Mouse (Mus musculus) stomach, embryonic 15.5 days (tissue): ENCODE results near the gene Inpp5a. TPM values are rescaled to one million over a fixed set of nuclear protein-coding genes. Genes with fewer than 3 reads are reported as not detected.
A peak's percentile ranks its signal among the peaks of the same experiment; 100 is the strongest.

Experiments used
- ATAC-seq: fragments of 200-750 bp; cut with Nextera tagmentation; 2 replicates; pipeline ENCODE4 v1.8.0; 2017; ENCODE audit warnings: low read depth, moderate number of reproducible peaks, moderate TSS enrichment; ENCODE audit not compliant: insufficient read depth, low FRiP score
- H3K27ac ChIP-seq: fragments of 300-500 bp; sonication (generic); 2 replicates; pipeline ENCODE4 v1.5.1; 2015; ENCODE audit warnings: mild to moderate bottlenecking, inconsistent platforms
- H3K27me3 ChIP-seq: fragments of 300-500 bp; sonication (generic); replicated peaks from 2 replicates; pipeline ENCODE4 v1.6.1; 2015; ENCODE audit warnings: inconsistent platforms
- H3K36me3 ChIP-seq: fragments of 300-500 bp; sonication (generic); 2 replicates; pipeline ENCODE4 v1.6.1; 2015; ENCODE audit warnings: inconsistent platforms
- H3K4me1 ChIP-seq: fragments of 300-500 bp; sonication (generic); 2 replicates; pipeline ENCODE4 v1.6.1; 2015; ENCODE audit warnings: inconsistent platforms
- H3K4me2 ChIP-seq: fragments of 300-500 bp; sonication (generic); 2 replicates; pipeline ENCODE4 v1.6.1; 2015; ENCODE audit warnings: mild to moderate bottlenecking, inconsistent platforms
- H3K4me3 ChIP-seq: fragments of 300-500 bp; sonication (generic); replicated peaks from 2 replicates; pipeline ENCODE4 v1.5.1; 2015; ENCODE audit warnings: inconsistent platforms
- H3K9ac ChIP-seq: fragments of 300-500 bp; sonication (generic); 2 replicates; pipeline ENCODE4 v1.6.1; 2015; ENCODE audit warnings: inconsistent platforms
- H3K9me3 ChIP-seq: fragments of 300-500 bp; sonication (generic); 2 replicates; pipeline ENCODE4 v1.6.1; 2016; ENCODE audit warnings: inconsistent platforms
- WGBS: fragments of 180-500 bp; shearing (Covaris S2); methylation state at CpG from one replicate; pipeline ENCODE4 v1.1.7; 2015; 5-methylcytosine and 5-hydroxymethylcytosine counted together
- polyA plus RNA-seq: library from polyadenylated mRNA; unstranded; fragments of >200 nt; fragmentation: Nextera tagmentation; extraction: Ambion mirVana; gene quantifications from 2 replicates; pipeline ENCODE4 v1.2.1, GENCODE M21; 2015

The Inpp5a gene
- polyA plus RNA-seq, 1 experiment from 2014 or later, result 35.0 TPM

GRCm38 (mm10) chr7:139362514-139362913, 26.4 kb upstream of the Inpp5a start:
- Histone ChIP-seq H3K27me3 (no peaks in the 10 kb centered on the region), H3K27ac (no peak overlapping the region), H3K4me2 (no peak overlapping the region), H3K36me3 (no peaks in the 10 kb centered on the region), H3K4me3 (no peak overlapping the region), H3K9ac (no peak overlapping the region), H3K9me3 (no peaks in the 10 kb centered on the region), H3K4me1 (peaks cover 33% of the 10 kb centered on the region)
- 91% methylated on average over 3 of the region's 3 CpGs for WGBS
- ATAC-seq, result no peak

GRCm38 (mm10) chr7:139363281-139364004, 25.5 kb upstream of the Inpp5a start:
- Histone ChIP-seq H3K9me3 (no peaks in the 10 kb centered on the region), H3K4me2 (no peak overlapping the region), H3K4me1 (peaks cover 39% of the 10 kb centered on the region), H3K27ac (peak overlapping the region; percentile 81), H3K4me3 (no peak overlapping the region), H3K27me3 (no peaks in the 10 kb centered on the region), H3K36me3 (no peaks in the 10 kb centered on the region), H3K9ac (no peak overlapping the region)
- peak; percentile 3; the same call in 1 of the 2 replicates for ATAC-seq
- WGBS, result 54% methylated on average over 13 of the region's 13 CpGs

- no peaks in the 10 kb centered on the region for H3K36me3 ChIP-seq
- no peaks in the 10 kb centered on the region for H3K27me3 ChIP-seq
- no peaks in the 10 kb centered on the region for H3K9me3 ChIP-seq
- H3K4me2 ChIP-seq, result peak overlapping the region; percentile 39
- peak; percentile 61 for ATAC-seq
- H3K4me3 ChIP-seq, result no peak overlapping the region
- H3K4me1 ChIP-seq, result peaks cover 45% of the 10 kb centered on the region
- peak overlapping the region; percentile 81 for H3K27ac ChIP-seq
- 3% methylated on average over 9 of the region's 9 CpGs for WGBS
- no peak overlapping the region for H3K9ac ChIP-seq
Observed at GRCm38 (mm10) chr7:139364005-139364557, 24.8 kb upstream of the Inpp5a start.

GRCm38 (mm10) chr7:139364936-139365830, 23.7 kb upstream of the Inpp5a start:
- H3K4me1 ChIP-seq, result peaks cover 51% of the 10 kb centered on the region
- no peaks in the 10 kb centered on the region for H3K9me3 ChIP-seq
- no peak overlapping the region for H3K9ac ChIP-seq
- H3K4me3 ChIP-seq, result no peak overlapping the region
- WGBS, result 49% methylated on average over 13 of the region's 13 CpGs
- ATAC-seq, result no peak
- no peaks in the 10 kb centered on the region for H3K27me3 ChIP-seq
- H3K36me3 ChIP-seq, result no peaks in the 10 kb centered on the region
- peak overlapping the region; percentile 81 for H3K27ac ChIP-seq
- H3K4me2 ChIP-seq, result 0 out of 2 replicates have a peak overlapping the region, but pooled peaks have one; percentile 39

GRCm38 (mm10) chr7:139366131-139366530, 22.8 kb upstream of the Inpp5a start:
- Histone ChIP-seq H3K27me3 (no peaks in the 10 kb centered on the region), H3K36me3 (no peaks in the 10 kb centered on the region), H3K4me1 (peaks cover 54% of the 10 kb centered on the region), H3K27ac (no peak overlapping the region), H3K4me3 (no peak overlapping the region), H3K9ac (no peak overlapping the region), H3K9me3 (no peaks in the 10 kb centered on the region), H3K4me2 (no peak overlapping the region)
- 81% methylated on average over 3 of the region's 3 CpGs for WGBS
- ATAC-seq, result no peak

GRCm38 (mm10) chr7:139366549-139366948, 22.4 kb upstream of the Inpp5a start:
- H3K4me1 ChIP-seq, result peaks cover 55% of the 10 kb centered on the region
- no peak overlapping the region for H3K27ac ChIP-seq
- H3K4me3 ChIP-seq, result no peak overlapping the region
- H3K4me2 ChIP-seq, result no peak overlapping the region
- 54% methylated on average over 4 of the region's 4 CpGs for WGBS
- no peaks in the 10 kb centered on the region for H3K9me3 ChIP-seq
- H3K36me3 ChIP-seq, result no peaks in the 10 kb centered on the region
- H3K9ac ChIP-seq, result no peak overlapping the region
- no peak for ATAC-seq
- H3K27me3 ChIP-seq, result no peaks in the 10 kb centered on the region

- ATAC-seq, result no peak
- Histone ChIP-seq H3K27ac (peak overlapping the region; percentile 95), H3K36me3 (no peaks in the 10 kb centered on the region), H3K9me3 (no peaks in the 10 kb centered on the region), H3K27me3 (no peaks in the 10 kb centered on the region), H3K4me1 (peaks cover 52% of the 10 kb centered on the region), H3K4me2 (no peak overlapping the region), H3K4me3 (no peak overlapping the region), H3K9ac (no peak overlapping the region)
- WGBS, result 79% methylated on average over 2 of the region's 2 CpGs
Observed at GRCm38 (mm10) chr7:139368218-139368617, 20.7 kb upstream of the Inpp5a start.

- Histone ChIP-seq H3K9ac (no peak overlapping the region; the same call in 1 of the 2 replicates), H3K27ac (peak overlapping the region; percentile 95), H3K36me3 (no peaks in the 10 kb centered on the region), H3K4me1 (peaks cover 46% of the 10 kb centered on the region), H3K9me3 (no peaks in the 10 kb centered on the region), H3K27me3 (no peaks in the 10 kb centered on the region), H3K4me3 (no peak overlapping the region), H3K4me2 (no peak overlapping the region)
- peak; percentile 47; the same call in 1 of the 2 replicates for ATAC-seq
- 25% methylated on average over 14 of the region's 14 CpGs for WGBS
Observed at GRCm38 (mm10) chr7:139368722-139369380, 20.1 kb upstream of the Inpp5a start.

- H3K9ac ChIP-seq, result no peak overlapping the region
- H3K4me1 ChIP-seq, result peaks cover 38% of the 10 kb centered on the region
- WGBS, result 73% methylated on average over 6 of the region's 6 CpGs
- H3K36me3 ChIP-seq, result no peaks in the 10 kb centered on the region
- no peak for ATAC-seq
- no peak overlapping the region for H3K4me3 ChIP-seq
- no peak overlapping the region for H3K4me2 ChIP-seq
- peak overlapping the region; percentile 95 for H3K27ac ChIP-seq
- H3K9me3 ChIP-seq, result no peaks in the 10 kb centered on the region
- H3K27me3 ChIP-seq, result no peaks in the 10 kb centered on the region
Observed at GRCm38 (mm10) chr7:139369501-139370088, 19.3 kb upstream of the Inpp5a start.

- Histone ChIP-seq H3K4me1 (peaks cover 22% of the 10 kb centered on the region), H3K9ac (no peak overlapping the region), H3K4me2 (no peak overlapping the region), H3K27me3 (no peaks in the 10 kb centered on the region), H3K36me3 (no peaks in the 10 kb centered on the region), H3K9me3 (no peaks in the 10 kb centered on the region), H3K4me3 (no peak overlapping the region), H3K27ac (no peak overlapping the region)
- peak; percentile 58 for ATAC-seq
Observed at GRCm38 (mm10) chr7:139371389-139371788, 17.5 kb upstream of the Inpp5a start.

- Histone ChIP-seq H3K36me3 (no peaks in the 10 kb centered on the region), H3K4me1 (no peaks in the 10 kb centered on the region), H3K4me2 (no peak overlapping the region), H3K9ac (no peak overlapping the region), H3K9me3 (no peaks in the 10 kb centered on the region), H3K27ac (no peak overlapping the region), H3K27me3 (no peaks in the 10 kb centered on the region), H3K4me3 (no peak overlapping the region)
- WGBS, result 70% methylated on average over 7 of the region's 7 CpGs
- no peak for ATAC-seq
Observed at GRCm38 (mm10) chr7:139377381-139377780, 11.5 kb upstream of the Inpp5a start.
